In the genomic region with DNA sequence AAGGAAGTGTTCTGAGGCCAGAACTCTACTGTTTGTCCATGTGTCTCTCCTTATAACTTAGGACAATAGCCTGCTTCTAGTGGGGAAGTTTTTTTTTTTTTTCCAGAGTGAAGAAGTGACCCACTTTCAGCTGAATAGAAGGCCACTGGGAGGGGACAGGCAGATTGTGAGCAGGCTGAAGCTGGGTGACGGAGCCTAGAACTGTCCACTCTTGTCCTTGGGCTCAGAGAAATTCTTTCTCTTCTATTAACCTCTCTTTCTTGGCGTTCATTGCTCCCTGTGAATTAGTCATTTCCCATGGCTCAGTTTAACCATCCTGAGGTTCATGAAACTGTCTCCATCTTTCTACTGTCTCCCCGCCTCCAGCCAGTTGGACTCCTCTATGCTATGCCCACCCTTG, we compare ENCODE assay signal across 16 mouse cellular contexts. TPM values are rescaled to one million over a fixed set of nuclear protein-coding genes. Genes with fewer than 3 reads are reported as not detected.
DNase-seq lines count a peak whose midpoint lies in the region.
"Had no signal": no experiment of that assay in that cellular context is flagged by ENCODE, and none has a peak within 500 bp of the region (broad histone marks: within the 10 kb centered on the region; RNA-seq: fewer than 3 reads in every experiment).

No protein-coding gene starts in this region.

- intact Hi-C loops in left cerebral cortex, postnatal 4 days (cut with DNase I) = no loop called here

- DNase-seq in adrenal gland, adult 8-10 months = peak; percentile 49
- DNase-seq in adrenal gland, adult 18-20 months (ENCODE audit: low spot score in 2 of 2) = no peak
- DNase-seq in adrenal gland, postnatal 10 days = peak; percentile 9
- peak; percentile 32 for DNase-seq in adrenal gland, postnatal 14 days
- no peak for DNase-seq in left cerebral cortex, postnatal 4 days
- DNase-seq in lung, adult 18-20 months = no peak
- DNase-seq: cerebellum, adult 18-20 months; cerebellum, adult 9-10 months; cerebellum, postnatal 14 days; gastrocnemius, adult 2 months; gastrocnemius, postnatal 14 days; heart, adult 18-20 months; heart, postnatal 14 days; heart, postnatal 4 days had no signal

RNA-seq across cellular contexts. Expression of gene Glra1, which starts 13.6 kb away (rescaled TPM):
- total RNA-seq in adrenal gland, adult 8-10 months (2022) = not detected
- total RNA-seq in adrenal gland, adult 18-20 months (2021) = not detected
- total RNA-seq in adrenal gland, postnatal 10 days (2021) = not detected
- not detected in 2 replicates for total RNA-seq in adrenal gland, postnatal 14 days (2021)
- total RNA-seq in left cerebral cortex, postnatal 4 days (2021) = under 1 TPM in 1 of 2 experiments, not detected in 1; 0.48 TPM
- total RNA-seq: gastrocnemius, adult 2 months; gastrocnemius, postnatal 14 days; gastrocnemius, postnatal 4 days; heart, adult 18-20 months; heart, postnatal 14 days; heart, postnatal 4 days; MEL had no signal

Comparison
In these comparisons a context has a peak if more than half of its experiments do, and no peak if none do; other contexts are left out.
1. DNase-seq: peak in adrenal gland, adult 8-10 months (single experiment), adrenal gland, postnatal 10 days (single experiment) and adrenal gland, postnatal 14 days (single experiment); none in adrenal gland, adult 18-20 months (0 of 2), left cerebral cortex, postnatal 4 days (single experiment) and lung, adult 18-20 months (0 of 2).